Comparison of ENCODE assay signal across 19 mouse cellular contexts in the genomic region with DNA sequence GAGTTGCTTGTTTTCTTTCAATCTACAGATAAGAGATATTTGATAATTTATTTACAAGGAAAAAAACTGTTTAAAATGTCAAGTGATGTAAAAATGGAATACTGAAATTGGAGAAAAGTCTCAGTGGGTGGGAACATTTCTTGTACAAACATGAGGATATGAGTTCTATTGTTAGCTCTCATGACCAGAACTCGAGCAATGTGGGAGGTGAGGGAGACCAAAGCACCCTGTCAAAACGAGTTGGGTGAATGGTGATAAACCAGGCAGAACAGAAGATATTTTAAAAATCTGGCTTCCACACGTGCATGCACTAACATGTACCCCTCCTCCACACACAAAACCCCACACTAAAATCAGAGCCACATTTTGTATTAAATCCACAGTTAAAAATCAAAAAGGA.
DNase-seq lines count a peak whose midpoint lies in the region; ATAC-seq and TF ChIP-seq lines count a peak whose summit lies in the region.
"Had no signal": no experiment of that assay in that cellular context is flagged by ENCODE, and none has a peak within 500 bp of the region (broad histone marks: within the 10 kb centered on the region; RNA-seq: fewer than 3 reads in every experiment).

No protein-coding gene starts in this region.

- no peak overlapping the region for H3K27ac ChIP-seq in kidney, postnatal 0 days
- no peak overlapping the region for H3K27ac ChIP-seq in hindbrain, embryonic 13.5 days
- H3K27ac ChIP-seq: embryonic facial prominence, embryonic 13.5 days; forebrain, embryonic 13.5 days; forebrain, embryonic 15.5 days had no signal

- H3K9ac ChIP-seq in kidney, postnatal 0 days (ENCODE audit: low read depth, low read length), result no peak overlapping the region
- H3K9ac ChIP-seq in hindbrain, embryonic 13.5 days, result no peak overlapping the region
- H3K9ac ChIP-seq: embryonic facial prominence, embryonic 13.5 days; forebrain, embryonic 13.5 days; forebrain, embryonic 15.5 days; forebrain, postnatal 0 days had no signal

- no peak for TF ChIP-seq CTCF in kidney, postnatal 0 days (IDR thresholded peaks at IDR 0.05; ENCODE audit: low read depth)

- no peaks in the 10 kb centered on the region for H3K9me3 ChIP-seq in kidney, postnatal 0 days (replicated peaks; ENCODE audit: low read length)
- H3K9me3 ChIP-seq in hindbrain, embryonic 13.5 days, result no peaks in the 10 kb centered on the region
- H3K9me3 ChIP-seq: embryonic facial prominence, embryonic 13.5 days; forebrain, embryonic 13.5 days; forebrain, embryonic 15.5 days had no signal

- H3K36me3 ChIP-seq in kidney, postnatal 0 days (ENCODE audit: insufficient read depth, low read length), result no peaks in the 10 kb centered on the region
- no peaks in the 10 kb centered on the region for H3K36me3 ChIP-seq in hindbrain, embryonic 13.5 days
- H3K36me3 ChIP-seq: embryonic facial prominence, embryonic 13.5 days; forebrain, embryonic 15.5 days had no signal

- peak; percentile 79 for ATAC-seq in frontal cortex, adult (ENCODE audit: low TSS enrichment)
- ATAC-seq in kidney, postnatal 0 days (replicated peaks; ENCODE audit: low FRiP score, low read depth), result no peak
- ATAC-seq in hindbrain, embryonic 13.5 days (ENCODE audit: low FRiP score), result no peak
- ATAC-seq: forebrain, embryonic 13.5 days; forebrain, embryonic 15.5 days; forebrain, postnatal 0 days had no signal

- no peaks in the 10 kb centered on the region for H3K4me1 ChIP-seq in kidney, postnatal 0 days (replicated peaks; ENCODE audit: insufficient read depth, low read length)
- H3K4me1 ChIP-seq in hindbrain, embryonic 13.5 days (replicated peaks), result no peaks in the 10 kb centered on the region
- H3K4me1 ChIP-seq: embryonic facial prominence, embryonic 13.5 days; forebrain, embryonic 13.5 days; forebrain, embryonic 15.5 days had no signal

- H3K4me3 ChIP-seq in kidney, postnatal 0 days (replicated peaks; ENCODE audit: low read depth, low read length), result no peak overlapping the region
- H3K4me3 ChIP-seq in hindbrain, embryonic 13.5 days, result no peak overlapping the region
- H3K4me3 ChIP-seq: embryonic facial prominence, embryonic 13.5 days; forebrain, embryonic 13.5 days; forebrain, embryonic 15.5 days had no signal

- 16% methylated on average over 3 of the region's 3 CpGs for WGBS in kidney, postnatal 0 days
- 61% methylated on average over 3 of the region's 3 CpGs for WGBS in hindbrain, embryonic 13.5 days

- DNase-seq in frontal cortex, postnatal 14 days (ENCODE audit: low spot score in 2 of 2), result no peak
- peak; percentile 3 for DNase-seq in kidney, postnatal 0 days (ENCODE audit: low spot score)
- no peak for DNase-seq in kidney, adult 11 months
- peak; percentile 54 for DNase-seq in brain, adult 2 months (ENCODE audit: low read depth, low spot score)
- DNase-seq in telencephalon, adult 2 months (ENCODE audit: low read depth, low spot score), result peak; percentile 48
- DNase-seq: adrenal gland, adult 2 months; adrenal gland, postnatal 10 days; adrenal gland, postnatal 25 days; cerebellum, adult 11-12 months; cerebellum, adult 2 months; cerebellum, adult 9-10 months; cerebellum, postnatal 10 days; cerebellum, postnatal 25 days; forebrain, postnatal 0 days had no signal

- H3K4me2 ChIP-seq in kidney, postnatal 0 days (ENCODE audit: low read length), result no peak overlapping the region
- H3K4me2 ChIP-seq in hindbrain, embryonic 13.5 days, result no peak overlapping the region
- H3K4me2 ChIP-seq: embryonic facial prominence, embryonic 13.5 days; forebrain, embryonic 13.5 days; forebrain, embryonic 15.5 days had no signal

- no peaks in the 10 kb centered on the region for H3K27me3 ChIP-seq in kidney, postnatal 0 days (ENCODE audit: insufficient read depth, low read length)
- H3K27me3 ChIP-seq in hindbrain, embryonic 13.5 days, result no peaks in the 10 kb centered on the region
- H3K27me3 ChIP-seq: embryonic facial prominence, embryonic 13.5 days; forebrain, embryonic 13.5 days; forebrain, embryonic 15.5 days had no signal

Comparison
In these comparisons a context has a peak if more than half of its experiments do, and no peak if none do; other contexts are left out.
1. DNase-seq: peak in kidney, postnatal 0 days (single experiment), brain, adult 2 months (single experiment) and telencephalon, adult 2 months (single experiment); none in frontal cortex, postnatal 14 days (0 of 2) and kidney, adult 11 months (single experiment).